Mouse (Mus musculus): ENCODE data around the gene Tigit. TPM values are rescaled to one million over a fixed set of nuclear protein-coding genes. Genes with fewer than 3 reads are reported as not detected.

Tigit gene
- total RNA-seq (2014; rRNA removed) (0.54 TPM in 1 of 2 replicates, not detected in the other), polyA plus RNA-seq (2015; fragmentation: Nextera tagmentation; extraction: Ambion mirVana) (0.17 TPM in 1 of 2 replicates, not detected in the other)

DNA sequence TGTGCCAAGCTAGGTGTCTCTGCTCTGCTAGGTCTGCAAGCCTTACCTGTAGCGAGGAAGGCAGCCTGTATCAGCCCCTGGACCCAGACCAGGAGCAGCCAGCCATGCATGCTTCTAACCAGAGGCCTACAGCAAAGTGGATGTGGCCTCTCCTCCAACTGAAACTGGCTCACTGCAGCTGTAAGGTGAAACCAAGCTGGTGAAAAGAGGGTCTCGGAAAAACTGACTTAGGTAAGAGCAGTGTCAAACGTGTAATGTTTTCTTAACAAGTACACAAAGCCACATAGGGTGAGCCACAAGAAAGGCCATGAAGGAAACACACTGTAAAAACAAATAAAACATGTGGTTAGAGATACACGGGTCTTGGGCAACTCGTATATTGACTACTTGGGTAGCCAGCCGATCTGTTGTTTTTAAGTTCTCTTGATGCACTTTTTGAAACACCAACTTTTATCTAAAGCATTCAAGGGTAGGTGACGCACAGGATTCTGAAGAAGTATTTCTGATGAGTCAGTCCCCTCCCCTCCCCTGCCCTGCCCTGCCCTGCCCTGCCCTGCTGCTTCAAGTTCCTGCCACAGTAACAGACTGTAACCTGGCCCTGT is at the start of gene Tigit:
Tigit (minus strand) TSS at position 169 of the 602 bp plus-strand sequence.
- Histone ChIP-seq H3K4me1 (ENCODE audit: insufficient read depth) (no peaks in the 10 kb centered on the region), H3K9me3 (ENCODE audit: low read length) (no peaks in the 10 kb centered on the region), H3K4me2 (ENCODE audit: low read depth) (no peak within 1 kb of the TSS), H3K9ac (no peak within 1 kb of the TSS), H3K4me3 (ENCODE audit: low read depth, low read length) (no peak within 1 kb of the TSS), H3K27ac (ENCODE audit: low read depth, low read length) (no peak within 1 kb of the TSS), H3K27me3 (ENCODE audit: insufficient read depth, low read length) (no peaks in the 10 kb centered on the region), H3K36me3 (ENCODE audit: insufficient read depth) (no peaks in the 10 kb centered on the region)
- no peak for TF ChIP-seq CTCF (IDR thresholded peaks at IDR 0.05; ENCODE audit: low read depth)
- no peak for ATAC-seq
- 81% methylated on average over 7 of the region's 7 CpGs for WGBS
- no peak for DNase-seq

DNA sequence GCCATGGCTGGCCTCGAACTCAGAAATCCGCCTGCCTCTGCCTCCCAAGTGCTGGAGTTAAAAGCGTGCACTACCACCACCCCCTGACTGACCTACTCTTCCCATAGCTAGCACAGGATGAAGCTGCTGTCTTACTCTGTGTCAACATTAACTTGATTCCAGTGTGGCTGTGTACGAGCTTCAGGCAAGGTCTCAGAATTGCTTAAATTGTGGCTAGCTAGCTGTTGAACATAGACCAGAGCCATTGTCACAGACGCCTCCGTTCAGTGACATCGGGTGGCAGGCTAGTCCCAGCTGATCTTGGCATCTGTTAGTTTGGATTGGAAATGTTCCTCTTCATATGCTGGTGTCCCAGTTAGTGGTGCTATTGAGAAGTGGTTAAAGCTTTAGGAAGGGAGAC is 47.4 kb upstream of the Tigit start:
- DNase-seq (no peak), ATAC-seq (no peak)
- Histone ChIP-seq H3K4me1 (ENCODE audit: insufficient read depth) (0 out of 2 replicates have a peak, but pooled peaks cover 3% of the 10 kb centered on the region), H3K27me3 (ENCODE audit: insufficient read depth, low read length) (no peaks in the 10 kb centered on the region), H3K9me3 (ENCODE audit: low read length) (no peaks in the 10 kb centered on the region), H3K4me2 (ENCODE audit: low read depth) (no peak overlapping the region), H3K36me3 (ENCODE audit: insufficient read depth) (no peaks in the 10 kb centered on the region), H3K4me3 (ENCODE audit: low read depth, low read length) (no peak overlapping the region), H3K9ac (no peak overlapping the region), H3K27ac (ENCODE audit: low read depth, low read length) (no peak overlapping the region)
- 82% methylated on average over 7 of the region's 7 CpGs for WGBS
- no peak for TF ChIP-seq CTCF (IDR thresholded peaks at IDR 0.05; ENCODE audit: low read depth)

DNA sequence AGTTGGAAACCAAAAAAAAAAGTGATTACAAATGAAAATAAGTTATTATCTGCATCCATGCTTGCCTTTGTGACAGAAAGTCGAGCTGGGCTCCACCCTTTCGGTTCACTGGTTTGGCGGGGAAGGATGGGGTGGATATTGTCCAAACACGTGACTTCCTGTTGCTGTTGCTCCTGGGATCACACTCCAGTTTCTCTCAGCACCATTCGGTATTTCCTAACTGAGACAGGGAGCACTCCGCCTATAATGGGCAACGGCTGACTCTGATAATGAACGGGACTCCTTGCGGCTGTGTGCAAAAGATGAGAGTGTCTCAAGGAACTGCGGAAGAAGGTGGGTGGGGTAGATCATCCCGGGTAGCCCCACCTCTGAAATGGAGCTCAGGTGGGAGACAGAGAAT is 46.7 kb upstream of the Tigit start:
- Histone ChIP-seq H3K9me3 (ENCODE audit: low read length) (no peaks in the 10 kb centered on the region), H3K4me1 (ENCODE audit: insufficient read depth) (0 out of 2 replicates have a peak, but pooled peaks cover 3% of the 10 kb centered on the region), H3K4me3 (ENCODE audit: low read depth, low read length) (no peak overlapping the region), H3K27me3 (ENCODE audit: insufficient read depth, low read length) (no peaks in the 10 kb centered on the region), H3K9ac (no peak overlapping the region), H3K4me2 (ENCODE audit: low read depth) (no peak overlapping the region), H3K27ac (ENCODE audit: low read depth, low read length) (no peak overlapping the region), H3K36me3 (ENCODE audit: insufficient read depth) (no peaks in the 10 kb centered on the region)
- DNase-seq: no peak
- WGBS: 87% methylated on average over 11 of the region's 11 CpGs
- ATAC-seq: no peak
- TF ChIP-seq CTCF (IDR thresholded peaks at IDR 0.05; ENCODE audit: low read depth): no peak

DNA sequence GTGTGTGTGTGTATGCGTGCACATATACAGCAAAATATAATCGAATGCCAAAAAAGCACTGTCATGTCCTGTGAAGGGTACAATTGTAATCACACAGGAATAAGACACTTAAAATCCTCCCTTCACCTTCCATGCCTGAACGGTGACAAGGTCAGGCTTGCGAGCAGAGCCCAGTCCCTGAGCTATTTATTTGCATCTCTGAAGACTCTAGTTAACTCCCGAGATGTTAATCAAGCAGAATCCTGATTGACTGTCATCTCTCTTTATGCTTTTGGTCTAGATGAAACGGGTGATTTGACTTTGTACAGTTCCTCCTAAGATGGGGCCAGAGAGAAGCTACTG is 46.2 kb upstream of the Tigit start:
- Histone ChIP-seq H3K36me3 (ENCODE audit: insufficient read depth) (no peaks in the 10 kb centered on the region), H3K27ac (ENCODE audit: low read depth, low read length) (peak overlapping the region; percentile 72; the same call in 1 of the 2 replicates), H3K9ac (no peak overlapping the region), H3K4me2 (ENCODE audit: low read depth) (peak overlapping the region; percentile 24; the same call in 1 of the 2 replicates), H3K4me1 (ENCODE audit: insufficient read depth) (0 out of 2 replicates have a peak, but pooled peaks cover 3% of the 10 kb centered on the region), H3K27me3 (ENCODE audit: insufficient read depth, low read length) (no peaks in the 10 kb centered on the region), H3K9me3 (ENCODE audit: low read length) (no peaks in the 10 kb centered on the region), H3K4me3 (ENCODE audit: low read depth, low read length) (no peak overlapping the region)
- 49% methylated on average over 6 of the region's 6 CpGs for WGBS
- DNase-seq: no peak
- no peak; the same call in 1 of the 2 replicates for ATAC-seq
- TF ChIP-seq CTCF (IDR thresholded peaks at IDR 0.05; ENCODE audit: low read depth): no peak

DNA sequence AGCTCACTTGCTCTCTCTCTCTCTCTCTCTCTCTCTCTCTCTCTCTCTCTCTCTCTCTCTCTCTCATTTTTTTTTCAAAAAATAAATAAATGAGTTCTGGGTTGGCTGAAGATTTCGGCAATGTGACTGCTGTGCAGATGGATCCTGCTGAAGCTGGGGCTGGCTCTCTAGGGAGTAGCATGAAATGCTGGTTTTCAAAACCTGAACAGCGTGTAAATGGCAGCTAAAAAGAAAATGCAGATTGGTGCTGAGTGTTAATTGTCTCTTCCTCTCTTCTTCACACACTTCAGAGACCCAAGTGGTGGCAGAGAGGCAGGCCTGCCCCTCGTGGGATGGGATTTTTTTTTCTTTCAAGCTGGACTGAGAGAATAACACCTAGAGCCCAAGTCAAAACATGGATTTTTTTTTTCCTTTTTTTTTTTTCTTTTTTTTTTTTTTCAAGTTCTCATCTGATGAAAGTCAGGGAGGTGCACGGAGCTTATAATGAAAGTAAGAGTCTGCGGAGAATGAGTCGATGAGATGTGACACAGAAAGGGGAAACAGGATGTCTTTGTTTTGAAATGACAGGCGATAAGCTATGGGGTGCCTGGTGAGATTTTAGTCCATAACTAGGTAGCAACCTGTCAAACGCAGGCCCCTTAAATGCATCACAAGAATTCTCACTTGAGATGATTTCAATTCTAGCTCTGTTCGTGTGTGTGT is 45.6 kb upstream of the Tigit start:
- Histone ChIP-seq H3K4me2 (ENCODE audit: low read depth) (peak overlapping the region; percentile 24), H3K4me3 (ENCODE audit: low read depth, low read length) (no peak overlapping the region), H3K9ac (peak overlapping the region; percentile 31; the same call in 1 of the 2 replicates), H3K4me1 (ENCODE audit: insufficient read depth) (0 out of 2 replicates have a peak, but pooled peaks cover 3% of the 10 kb centered on the region), H3K27ac (ENCODE audit: low read depth, low read length) (peak overlapping the region; percentile 72), H3K9me3 (ENCODE audit: low read length) (no peaks in the 10 kb centered on the region), H3K36me3 (ENCODE audit: insufficient read depth) (no peaks in the 10 kb centered on the region), H3K27me3 (ENCODE audit: insufficient read depth, low read length) (no peaks in the 10 kb centered on the region)
- peak; percentile 65 for DNase-seq
- 29% methylated on average over 9 of the region's 9 CpGs for WGBS
- peak; percentile 90 for ATAC-seq
- TF ChIP-seq CTCF (IDR thresholded peaks at IDR 0.05; ENCODE audit: low read depth): no peak

DNA sequence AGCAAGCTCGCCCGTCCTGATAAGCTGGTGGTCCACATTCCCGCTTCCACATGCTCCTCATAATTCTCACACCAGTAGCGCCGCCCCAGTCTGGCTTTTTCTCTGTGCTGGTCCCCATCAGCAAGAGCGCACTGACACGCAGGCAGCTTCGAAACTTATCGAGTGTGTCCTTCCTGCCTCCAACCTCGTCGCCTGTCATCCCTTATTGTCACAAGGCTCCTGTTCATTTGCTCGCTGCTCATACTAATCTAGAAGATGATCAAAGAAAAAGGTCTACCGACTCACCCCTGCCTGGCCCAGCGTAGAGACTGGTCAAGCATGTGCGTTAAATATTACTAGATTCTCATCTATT is 45.1 kb upstream of the Tigit start:
- Histone ChIP-seq H3K4me2 (ENCODE audit: low read depth) (peak overlapping the region; percentile 15; the same call in 1 of the 2 replicates), H3K27me3 (ENCODE audit: insufficient read depth, low read length) (no peaks in the 10 kb centered on the region), H3K4me3 (ENCODE audit: low read depth, low read length) (no peak overlapping the region), H3K27ac (ENCODE audit: low read depth, low read length) (peak overlapping the region; percentile 72; the same call in 1 of the 2 replicates), H3K9ac (no peak overlapping the region), H3K4me1 (ENCODE audit: insufficient read depth) (0 out of 2 replicates have a peak, but pooled peaks cover 3% of the 10 kb centered on the region), H3K36me3 (ENCODE audit: insufficient read depth) (no peaks in the 10 kb centered on the region), H3K9me3 (ENCODE audit: low read length) (no peaks in the 10 kb centered on the region)
- no peak for TF ChIP-seq CTCF (IDR thresholded peaks at IDR 0.05; ENCODE audit: low read depth)
- ATAC-seq (peak; percentile 40), DNase-seq (peak; percentile 37)
- 71% methylated on average over 15 of the region's 15 CpGs for WGBS

Measured in forebrain, postnatal 0 days (tissue).